ENCODE assay signal across 8 mouse cellular contexts in genomic region chr2:25708121-25708520, GRCm38 (mm10). TPM values are rescaled to one million over a fixed set of nuclear protein-coding genes. Genes with fewer than 3 reads are reported as not detected.
A peak's percentile ranks its signal among the peaks of the same experiment; 100 is the strongest.
DNase-seq lines count a peak whose midpoint lies in the region; ATAC-seq and TF ChIP-seq lines count a peak whose summit lies in the region.

No protein-coding gene starts in this region.

- no peak overlapping the region for H3K4me3 ChIP-seq in heart, embryonic 11.5 days (ENCODE audit: low read depth, low read length)
- H3K4me3 ChIP-seq in forebrain, embryonic 12.5 days (replicated peaks) = no peak overlapping the region
- H3K4me3 ChIP-seq in hindbrain, postnatal 0 days (ENCODE audit: low read length) = peak overlapping the region; percentile 74
- peak overlapping the region; percentile 60 for H3K4me3 ChIP-seq in left cerebral cortex, adult 2 months

- no peaks in the 10 kb centered on the region for H3K4me1 ChIP-seq in heart, embryonic 11.5 days (ENCODE audit: control insufficient read depth, insufficient read depth, low read length)
- H3K4me1 ChIP-seq in forebrain, embryonic 12.5 days = peaks cover 18% of the 10 kb centered on the region
- H3K4me1 ChIP-seq in hindbrain, postnatal 0 days (ENCODE audit: insufficient read depth, low read length) = peaks cover 8% of the 10 kb centered on the region

- H3K4me2 ChIP-seq in heart, embryonic 11.5 days = peak overlapping the region; percentile 27; the same call in 1 of the 2 replicates
- H3K4me2 ChIP-seq in forebrain, embryonic 12.5 days = peak overlapping the region; percentile 8; the same call in 1 of the 2 replicates
- peak overlapping the region; percentile 82 for H3K4me2 ChIP-seq in hindbrain, postnatal 0 days (ENCODE audit: low read depth, low read length)

- H3K36me3 ChIP-seq in heart, embryonic 11.5 days (ENCODE audit: control insufficient read depth, insufficient read depth, low read length) = no peaks in the 10 kb centered on the region
- no peaks in the 10 kb centered on the region for H3K36me3 ChIP-seq in forebrain, embryonic 12.5 days (replicated peaks)
- no peaks in the 10 kb centered on the region for H3K36me3 ChIP-seq in hindbrain, postnatal 0 days (ENCODE audit: insufficient read depth, low read length)

- DNase-seq in heart, postnatal 25 days (ENCODE audit: low spot score) = no peak
- DNase-seq in adrenal gland, postnatal 36 days = peak; percentile 44 to 47
- DNase-seq in hindbrain, postnatal 0 days (ENCODE audit: low spot score) = peak; percentile 72
- DNase-seq in left cerebral cortex, adult 2 months (ENCODE audit: extremely low spot score in 1 of 2, low spot score in 2 of 2) = peak; percentile 31 to 35
- peak; percentile 40 for DNase-seq in naive thymus-derived CD4-positive, alpha-beta T cell, adult 2 months (ENCODE audit: low read depth)
- peak; percentile 46 for DNase-seq in telencephalon, adult 2 months (ENCODE audit: low read depth, low spot score)

- no peaks in the 10 kb centered on the region for H3K27me3 ChIP-seq in heart, embryonic 11.5 days (ENCODE audit: control insufficient read depth, insufficient read depth, low read length)
- no peaks in the 10 kb centered on the region for H3K27me3 ChIP-seq in forebrain, embryonic 12.5 days
- H3K27me3 ChIP-seq in hindbrain, postnatal 0 days (ENCODE audit: insufficient read depth, low read length) = no peaks in the 10 kb centered on the region

- no peak overlapping the region for H3K9ac ChIP-seq in heart, embryonic 11.5 days (ENCODE audit: low read depth, low read length)
- H3K9ac ChIP-seq in forebrain, embryonic 12.5 days = no peak overlapping the region
- 0 out of 2 replicates have a peak overlapping the region, but pooled peaks have one; percentile 13 for H3K9ac ChIP-seq in hindbrain, postnatal 0 days (replicated peaks; ENCODE audit: low read length)

- WGBS in heart, embryonic 11.5 days (ENCODE audit: insufficient replicate concordance) = 75% methylated on average over 2 of the region's 2 CpGs
- 83% methylated on average over 2 of the region's 2 CpGs for WGBS in forebrain, embryonic 12.5 days
- 83% methylated on average over 2 of the region's 2 CpGs for WGBS in hindbrain, postnatal 0 days

- no peaks in the 10 kb centered on the region for H3K9me3 ChIP-seq in heart, embryonic 11.5 days (replicated peaks; ENCODE audit: control insufficient read depth, low read length)
- no peaks in the 10 kb centered on the region for H3K9me3 ChIP-seq in forebrain, embryonic 12.5 days
- no peaks in the 10 kb centered on the region for H3K9me3 ChIP-seq in hindbrain, postnatal 0 days (ENCODE audit: low read length)

- ATAC-seq in heart, embryonic 11.5 days (replicated peaks; ENCODE audit: insufficient number of reproducible peaks, low FRiP score, low TSS enrichment) = no peak
- no peak for ATAC-seq in forebrain, embryonic 12.5 days (ENCODE audit: low FRiP score)
- peak; percentile 30; the same call in 1 of the 2 replicates for ATAC-seq in hindbrain, postnatal 0 days

- peak; percentile 65 for TF ChIP-seq CTCF in hindbrain, postnatal 0 days (IDR thresholded peaks at IDR 0.05; ENCODE audit: low read depth)
- peak; percentile 48 for TF ChIP-seq CTCF in left cerebral cortex, adult 2 months (IDR thresholded peaks at IDR 0.05)

- H3K27ac ChIP-seq in heart, embryonic 11.5 days (ENCODE audit: low read depth, low read length) = no peak overlapping the region
- no peak overlapping the region for H3K27ac ChIP-seq in forebrain, embryonic 12.5 days
- no peak overlapping the region for H3K27ac ChIP-seq in hindbrain, postnatal 0 days
- peak overlapping the region; percentile 93; the same call in 1 of the 2 replicates for H3K27ac ChIP-seq in left cerebral cortex, adult 2 months

- intact Hi-C loops in heart, postnatal 25 days (cut with DNase I) = no loop called here
- intact Hi-C loops in left cerebral cortex, adult 2 months (cut with DNase I) = loop anchor here (2.0 to 5.0 kb wide), 3 partner anchors 47 to 314 kb away; partner anchors contain the start of genes Camsap1 and Ubac1

RNA-seq across cellular contexts. Expression of gene Bmyc, which starts 1.6 kb away (rescaled TPM):
- 42.9 and 49.9 TPM in 2 replicates for polyA plus RNA-seq in heart, embryonic 11.5 days (2014; fragmentation: Nextera tagmentation; extraction: Ambion mirVana)
- total RNA-seq in heart, postnatal 25 days (2021) = 10 to 100 TPM in 1 of 2 experiments, 1 to 10 TPM in 1; 9.7 to 13.7 TPM
- total RNA-seq in adrenal gland, postnatal 36 days (2021) = 10 to 100 TPM; 43.5 to 45.0 TPM
- polyA plus RNA-seq in forebrain, embryonic 12.5 days (2016; fragmentation: Nextera tagmentation; extraction: Ambion mirVana) = 81.0 and 81.8 TPM in 2 replicates
- 90.3 and 92.6 TPM in 2 replicates for total RNA-seq in hindbrain, postnatal 0 days (2014; rRNA removed)
- polyA plus RNA-seq in hindbrain, postnatal 0 days (2015; fragmentation: Nextera tagmentation; extraction: Ambion mirVana) = 206 and 219 TPM in 2 replicates
- 10 to 100 TPM; 82.6 to 89.9 TPM for total RNA-seq in left cerebral cortex, adult 2 months (2021)

RNA-seq across cellular contexts. Expression of gene Obp2a, which starts 8.3 kb away (rescaled TPM):
- not detected in 2 replicates for polyA plus RNA-seq in heart, embryonic 11.5 days (2014; fragmentation: Nextera tagmentation; extraction: Ambion mirVana)
- not detected for total RNA-seq in heart, postnatal 25 days (2021)
- total RNA-seq in adrenal gland, postnatal 36 days (2021) = under 1 TPM in 1 of 2 experiments, not detected in 1; 0.53 TPM
- not detected in 2 replicates for polyA plus RNA-seq in forebrain, embryonic 12.5 days (2016; fragmentation: Nextera tagmentation; extraction: Ambion mirVana)
- total RNA-seq in hindbrain, postnatal 0 days (2014; rRNA removed) = not detected in 2 replicates
- polyA plus RNA-seq in hindbrain, postnatal 0 days (2015; fragmentation: Nextera tagmentation; extraction: Ambion mirVana) = not detected in 2 replicates
- not detected for total RNA-seq in left cerebral cortex, adult 2 months (2021)

RNA-seq across cellular contexts. Expression of gene Lcn10, which starts 25.6 kb away (rescaled TPM):
- polyA plus RNA-seq in heart, embryonic 11.5 days (2014; fragmentation: Nextera tagmentation; extraction: Ambion mirVana) = not detected in 2 replicates
- not detected for total RNA-seq in heart, postnatal 25 days (2021)
- not detected for total RNA-seq in adrenal gland, postnatal 36 days (2021)
- not detected in 2 replicates for polyA plus RNA-seq in forebrain, embryonic 12.5 days (2016; fragmentation: Nextera tagmentation; extraction: Ambion mirVana)
- not detected in 2 replicates for total RNA-seq in hindbrain, postnatal 0 days (2014; rRNA removed)
- polyA plus RNA-seq in hindbrain, postnatal 0 days (2015; fragmentation: Nextera tagmentation; extraction: Ambion mirVana) = not detected in 2 replicates
- not detected for total RNA-seq in left cerebral cortex, adult 2 months (2021)

RNA-seq across cellular contexts. Expression of gene Obp2b, which starts 28.7 kb away (rescaled TPM):
- not detected in 2 replicates for polyA plus RNA-seq in heart, embryonic 11.5 days (2014; fragmentation: Nextera tagmentation; extraction: Ambion mirVana)
- not detected for total RNA-seq in heart, postnatal 25 days (2021)
- not detected for total RNA-seq in adrenal gland, postnatal 36 days (2021)
- polyA plus RNA-seq in forebrain, embryonic 12.5 days (2016; fragmentation: Nextera tagmentation; extraction: Ambion mirVana) = not detected in 2 replicates
- not detected in 2 replicates for total RNA-seq in hindbrain, postnatal 0 days (2014; rRNA removed)
- not detected in 2 replicates for polyA plus RNA-seq in hindbrain, postnatal 0 days (2015; fragmentation: Nextera tagmentation; extraction: Ambion mirVana)
- under 1 TPM in 1 of 2 experiments, not detected in 1; 0.50 TPM for total RNA-seq in left cerebral cortex, adult 2 months (2021)

RNA-seq across cellular contexts. Expression of gene Lcn6, which starts 31.5 kb away (rescaled TPM):
- polyA plus RNA-seq in heart, embryonic 11.5 days (2014; fragmentation: Nextera tagmentation; extraction: Ambion mirVana) = not detected in 2 replicates
- total RNA-seq in heart, postnatal 25 days (2021) = not detected
- not detected for total RNA-seq in adrenal gland, postnatal 36 days (2021)
- not detected in 2 replicates for polyA plus RNA-seq in forebrain, embryonic 12.5 days (2016; fragmentation: Nextera tagmentation; extraction: Ambion mirVana)
- total RNA-seq in hindbrain, postnatal 0 days (2014; rRNA removed) = not detected in 2 replicates
- not detected in 2 replicates for polyA plus RNA-seq in hindbrain, postnatal 0 days (2015; fragmentation: Nextera tagmentation; extraction: Ambion mirVana)
- total RNA-seq in left cerebral cortex, adult 2 months (2021) = not detected

Comparison
In these comparisons a context has a peak if more than half of its experiments do, and no peak if none do; other contexts are left out.
1. H3K4me2 ChIP-seq: peak in every context shown above with its lines; median percentile 82 in hindbrain, postnatal 0 days; 27 in heart, embryonic 11.5 days; 8 in forebrain, embryonic 12.5 days.
2. H3K4me3 ChIP-seq: peak in hindbrain, postnatal 0 days (single experiment) and left cerebral cortex, adult 2 months (single experiment); none in heart, embryonic 11.5 days (single experiment) and forebrain, embryonic 12.5 days (single experiment).